In genomic region chr15:31148251-31149145, GRCm38 (mm10) we compare ENCODE assay signal across 22 mouse cellular contexts.
A peak's percentile ranks its signal among the peaks of the same experiment; 100 is the strongest.
DNase-seq lines count a peak whose midpoint lies in the region; ATAC-seq and TF ChIP-seq lines count a peak whose summit lies in the region.
"Had no signal": no experiment of that assay in that cellular context is flagged by ENCODE, and none has a peak within 500 bp of the region (broad histone marks: within the 10 kb centered on the region; RNA-seq: fewer than 3 reads in every experiment).

No protein-coding gene starts in this region.

- H3K9ac ChIP-seq in forebrain, embryonic 13.5 days: no peak overlapping the region
- H3K9ac ChIP-seq in forebrain, postnatal 0 days: no peak overlapping the region
- no peak overlapping the region for H3K9ac ChIP-seq in stomach, postnatal 0 days (ENCODE audit: low read length)
- H3K9ac ChIP-seq: embryonic facial prominence, embryonic 15.5 days; heart, embryonic 15.5 days; hindbrain, embryonic 14.5 days; limb, embryonic 12.5 days; liver, embryonic 13.5 days; midbrain, embryonic 12.5 days; neural tube, embryonic 15.5 days had no signal

- peak; percentile 65; the same call in 1 of the 2 replicates for ATAC-seq in forebrain, embryonic 13.5 days
- peak; percentile 82 for ATAC-seq in forebrain, postnatal 0 days
- ATAC-seq in stomach, postnatal 0 days (ENCODE audit: low FRiP score, low TSS enrichment): no peak
- ATAC-seq: CD4-positive, CD25-positive, alpha-beta regulatory T cell, adult 4 months had no signal

- no peak overlapping the region for H3K27ac ChIP-seq in forebrain, embryonic 13.5 days
- H3K27ac ChIP-seq in forebrain, embryonic 10.5 days: no peak overlapping the region
- H3K27ac ChIP-seq in forebrain, postnatal 0 days (ENCODE audit: low read depth, low read length): no peak overlapping the region
- H3K27ac ChIP-seq in stomach, postnatal 0 days (replicated peaks): no peak overlapping the region
- no peak overlapping the region for H3K27ac ChIP-seq in kidney, adult 2 months (ENCODE audit: insufficient read depth, low read depth, low read length)
- H3K27ac ChIP-seq: embryonic facial prominence, embryonic 15.5 days; heart, embryonic 15.5 days; hindbrain, embryonic 14.5 days; layer of hippocampus, adult 2 months; limb, embryonic 12.5 days; liver, embryonic 13.5 days; midbrain, embryonic 12.5 days; neural tube, embryonic 15.5 days had no signal

- TF ChIP-seq EP300 in stomach, postnatal 0 days (optimal IDR thresholded peaks at IDR 0.05): no peak

- no peaks in the 10 kb centered on the region for H3K9me3 ChIP-seq in forebrain, embryonic 13.5 days (replicated peaks)
- H3K9me3 ChIP-seq in forebrain, embryonic 10.5 days: no peaks in the 10 kb centered on the region
- no peaks in the 10 kb centered on the region for H3K9me3 ChIP-seq in forebrain, postnatal 0 days (ENCODE audit: low read length)
- no peaks in the 10 kb centered on the region for H3K9me3 ChIP-seq in stomach, postnatal 0 days (ENCODE audit: control insufficient read depth, low read length)
- H3K9me3 ChIP-seq: embryonic facial prominence, embryonic 15.5 days; heart, embryonic 15.5 days; limb, embryonic 12.5 days; liver, embryonic 13.5 days; midbrain, embryonic 12.5 days; neural tube, embryonic 15.5 days had no signal

- H3K4me1 ChIP-seq in forebrain, embryonic 13.5 days: peaks cover 12% of the 10 kb centered on the region
- peaks cover 9% of the 10 kb centered on the region for H3K4me1 ChIP-seq in forebrain, embryonic 10.5 days
- peaks cover 3% of the 10 kb centered on the region; the same call in 1 of the 2 replicates for H3K4me1 ChIP-seq in forebrain, postnatal 0 days (ENCODE audit: insufficient read depth)
- no peaks in the 10 kb centered on the region for H3K4me1 ChIP-seq in stomach, postnatal 0 days (replicated peaks; ENCODE audit: control insufficient read depth, insufficient read depth)
- H3K4me1 ChIP-seq in kidney, adult 2 months (ENCODE audit: control insufficient read depth, insufficient read depth, low read length): no peaks in the 10 kb centered on the region
- H3K4me1 ChIP-seq: embryonic facial prominence, embryonic 15.5 days; heart, embryonic 15.5 days; limb, embryonic 12.5 days; liver, embryonic 13.5 days; midbrain, embryonic 12.5 days had no signal

- no peak for TF ChIP-seq POLR2A in kidney, adult 2 months (IDR thresholded peaks at IDR 0.05; ENCODE audit: low read depth, low read length)

- no peak for DNase-seq in forebrain, embryonic 10.5 days (ENCODE audit: extremely low spot score, low spot score)
- peak; percentile 55 to 60 for DNase-seq in cerebellum, adult 18-20 months
- DNase-seq in cerebellum, postnatal 14 days: peak; percentile 58 to 75
- peak; percentile 46 for DNase-seq in forebrain, postnatal 0 days
- no peak for DNase-seq in stomach, postnatal 0 days (ENCODE audit: low spot score)
- no peak for DNase-seq in kidney, adult 2 months
- DNase-seq: adrenal gland, postnatal 14 days; heart, postnatal 4 days; kidney, adult 9 months; kidney, postnatal 25 days; liver, embryonic 13.5 days; lung, adult 2 months; lung, postnatal 14 days had no signal

- TF ChIP-seq CTCF in forebrain, postnatal 0 days (IDR thresholded peaks at IDR 0.05; ENCODE audit: low read depth): no peak
- TF ChIP-seq CTCF in stomach, postnatal 0 days (IDR thresholded peaks at IDR 0.05; ENCODE audit: low read depth): no peak
- no peak for TF ChIP-seq CTCF in kidney, adult 2 months (conservative IDR thresholded peaks at IDR 0.05; ENCODE audit: insufficient read depth, insufficient read length, low read depth, low read length)

- no peaks in the 10 kb centered on the region for H3K36me3 ChIP-seq in forebrain, embryonic 13.5 days (ENCODE audit: poor library complexity, severe bottlenecking)
- no peaks in the 10 kb centered on the region for H3K36me3 ChIP-seq in forebrain, embryonic 10.5 days (replicated peaks)
- H3K36me3 ChIP-seq in forebrain, postnatal 0 days (ENCODE audit: insufficient read depth): no peaks in the 10 kb centered on the region
- H3K36me3 ChIP-seq in stomach, postnatal 0 days (ENCODE audit: control insufficient read depth, insufficient read depth, low read length): no peaks in the 10 kb centered on the region
- no peaks in the 10 kb centered on the region for H3K36me3 ChIP-seq in kidney, adult 2 months (ENCODE audit: control insufficient read depth, insufficient read depth, low read length)
- H3K36me3 ChIP-seq: embryonic facial prominence, embryonic 15.5 days; heart, embryonic 15.5 days; limb, embryonic 12.5 days; liver, embryonic 13.5 days; midbrain, embryonic 12.5 days; neural tube, embryonic 15.5 days had no signal

- H3K4me3 ChIP-seq in forebrain, embryonic 13.5 days: no peak overlapping the region
- H3K4me3 ChIP-seq in forebrain, embryonic 10.5 days: no peak overlapping the region
- H3K4me3 ChIP-seq in forebrain, postnatal 0 days (ENCODE audit: low read depth, low read length): no peak overlapping the region
- H3K4me3 ChIP-seq in stomach, postnatal 0 days (ENCODE audit: low read depth, low read length): no peak overlapping the region
- H3K4me3 ChIP-seq in kidney, adult 2 months (ENCODE audit: insufficient read depth, low read depth, low read length): no peak overlapping the region
- H3K4me3 ChIP-seq: embryonic facial prominence, embryonic 15.5 days; heart, embryonic 15.5 days; layer of hippocampus, adult 2 months; limb, embryonic 12.5 days; liver, embryonic 13.5 days; midbrain, embryonic 12.5 days; neural tube, embryonic 15.5 days had no signal

- no peak overlapping the region for H3K4me2 ChIP-seq in forebrain, embryonic 13.5 days
- H3K4me2 ChIP-seq in forebrain, postnatal 0 days (ENCODE audit: low read depth): no peak overlapping the region
- no peak overlapping the region for H3K4me2 ChIP-seq in stomach, postnatal 0 days (replicated peaks; ENCODE audit: low read depth)
- H3K4me2 ChIP-seq: embryonic facial prominence, embryonic 15.5 days; heart, embryonic 15.5 days; hindbrain, embryonic 14.5 days; limb, embryonic 12.5 days; liver, embryonic 13.5 days; midbrain, embryonic 12.5 days; neural tube, embryonic 15.5 days had no signal

- WGBS in forebrain, embryonic 13.5 days: 73% methylated on average over 10 of the region's 10 CpGs
- WGBS in forebrain, embryonic 10.5 days: 93% methylated on average over 10 of the region's 10 CpGs
- 42% methylated on average over 10 of the region's 10 CpGs for WGBS in forebrain, postnatal 0 days
- WGBS in stomach, postnatal 0 days: 86% methylated on average over 10 of the region's 10 CpGs
- WGBS in kidney, adult 2 months: 85% methylated on average over 10 of the region's 10 CpGs

- no peaks in the 10 kb centered on the region for H3K27me3 ChIP-seq in forebrain, embryonic 13.5 days
- no peaks in the 10 kb centered on the region for H3K27me3 ChIP-seq in forebrain, embryonic 10.5 days (ENCODE audit: poor library complexity, severe bottlenecking)
- no peaks in the 10 kb centered on the region for H3K27me3 ChIP-seq in forebrain, postnatal 0 days (ENCODE audit: insufficient read depth, low read length)
- H3K27me3 ChIP-seq in stomach, postnatal 0 days (ENCODE audit: control insufficient read depth, insufficient read depth, low read length): no peaks in the 10 kb centered on the region
- H3K27me3 ChIP-seq in kidney, adult 2 months (replicated peaks; ENCODE audit: control insufficient read depth, insufficient read depth, low read length): no peaks in the 10 kb centered on the region
- H3K27me3 ChIP-seq: embryonic facial prominence, embryonic 15.5 days; limb, embryonic 12.5 days; liver, embryonic 13.5 days; midbrain, embryonic 12.5 days; neural tube, embryonic 15.5 days had no signal

Comparison
In these comparisons a context has a peak if more than half of its experiments do, and no peak if none do; other contexts are left out.
1. DNase-seq: peak in cerebellum, adult 18-20 months (2 of 2), cerebellum, postnatal 14 days (2 of 2) and forebrain, postnatal 0 days (single experiment); none in forebrain, embryonic 10.5 days (single experiment), stomach, postnatal 0 days (single experiment) and kidney, adult 2 months (single experiment).